Mouse (Mus musculus): Measurements from ENCODE around the gene Slc22a22.
A peak's percentile ranks its signal among the peaks of the same experiment; 100 is the strongest.

Slc22a22 gene

DNA sequence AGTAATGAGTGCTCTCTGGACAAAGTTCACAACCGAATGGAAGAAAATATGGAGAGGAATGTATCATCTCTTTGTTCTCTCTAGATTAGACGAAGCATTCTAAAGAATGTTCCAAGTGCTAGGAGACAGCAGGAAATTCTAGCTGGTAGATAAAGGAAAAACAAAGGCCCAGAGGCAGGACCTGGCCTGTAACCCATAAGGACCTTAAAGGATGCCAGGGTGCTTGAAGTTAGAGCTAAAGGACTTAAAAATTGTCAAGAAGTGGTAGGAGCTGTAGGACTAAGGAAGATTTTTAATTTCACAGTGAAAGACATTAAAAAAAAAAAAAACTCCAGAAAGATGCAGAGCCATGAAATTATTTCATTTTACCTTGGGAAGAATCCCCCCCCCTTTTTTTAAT, at the start of gene Slc22a22:
TSS of gene Slc22a22 (minus strand) at position 101 of the 400 bp plus-strand sequence.
- DNase-seq (ENCODE audit: low spot score in 2 of 2), result no peak

DNA sequence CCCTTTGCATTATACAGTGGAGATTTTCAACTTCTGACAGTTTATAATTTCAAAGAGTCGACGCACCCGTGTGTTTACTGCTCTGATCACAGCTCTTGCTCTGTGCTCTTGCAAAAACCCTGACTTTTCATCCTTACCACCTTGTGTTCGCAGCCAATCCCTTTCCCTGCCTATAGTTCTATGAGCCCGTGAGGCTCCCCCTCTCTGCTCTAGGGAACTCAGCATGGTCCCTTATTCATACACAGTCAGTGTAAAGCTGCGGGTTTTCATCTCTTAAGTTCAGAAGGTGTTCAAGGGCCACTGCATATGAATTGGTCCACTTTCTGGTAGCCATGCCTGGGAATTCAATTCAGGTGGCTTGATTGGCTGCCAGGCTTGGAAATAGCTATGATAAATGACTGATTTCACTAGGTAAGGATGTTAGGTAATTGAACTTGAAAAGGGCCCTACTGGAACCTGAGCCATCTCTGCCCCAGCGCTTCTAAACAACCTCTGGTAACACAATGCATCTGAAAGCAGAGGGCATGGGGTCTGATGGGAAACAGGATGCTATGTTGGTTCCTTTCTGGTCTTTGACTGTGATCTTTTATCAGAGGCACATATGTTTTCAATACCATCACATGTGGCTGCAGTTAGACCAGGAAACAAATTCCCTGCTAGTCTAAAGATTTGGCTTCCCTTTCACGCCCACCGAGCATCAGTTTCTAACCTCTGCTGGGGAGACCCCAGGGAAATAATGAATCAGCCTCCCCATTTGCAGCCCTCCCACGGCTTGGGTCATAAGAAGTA, 46.3 kb upstream of the Slc22a22 start:
- DNase-seq (ENCODE audit: low spot score in 2 of 2), result no peak

DNA sequence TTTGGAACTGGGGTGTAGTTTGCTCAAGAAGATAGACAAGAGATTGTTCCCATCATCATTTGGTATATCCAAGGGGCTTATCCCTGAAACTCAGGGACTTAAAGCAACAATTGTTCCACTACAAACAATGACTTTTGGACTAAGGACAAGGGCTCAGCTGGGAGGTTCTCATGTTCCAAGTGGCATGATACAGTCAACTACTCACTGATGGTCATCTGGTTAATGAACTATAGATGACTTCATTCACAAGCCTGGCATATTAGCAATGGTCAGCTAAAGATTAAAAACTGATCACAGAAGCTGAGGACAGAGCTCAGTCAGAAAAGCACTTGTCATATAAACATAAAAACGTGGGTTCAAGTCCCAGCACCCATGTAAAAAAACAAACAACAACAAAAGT, 44.7 kb upstream of the Slc22a22 start:
- no peak for DNase-seq (ENCODE audit: low spot score in 2 of 2)

DNA sequence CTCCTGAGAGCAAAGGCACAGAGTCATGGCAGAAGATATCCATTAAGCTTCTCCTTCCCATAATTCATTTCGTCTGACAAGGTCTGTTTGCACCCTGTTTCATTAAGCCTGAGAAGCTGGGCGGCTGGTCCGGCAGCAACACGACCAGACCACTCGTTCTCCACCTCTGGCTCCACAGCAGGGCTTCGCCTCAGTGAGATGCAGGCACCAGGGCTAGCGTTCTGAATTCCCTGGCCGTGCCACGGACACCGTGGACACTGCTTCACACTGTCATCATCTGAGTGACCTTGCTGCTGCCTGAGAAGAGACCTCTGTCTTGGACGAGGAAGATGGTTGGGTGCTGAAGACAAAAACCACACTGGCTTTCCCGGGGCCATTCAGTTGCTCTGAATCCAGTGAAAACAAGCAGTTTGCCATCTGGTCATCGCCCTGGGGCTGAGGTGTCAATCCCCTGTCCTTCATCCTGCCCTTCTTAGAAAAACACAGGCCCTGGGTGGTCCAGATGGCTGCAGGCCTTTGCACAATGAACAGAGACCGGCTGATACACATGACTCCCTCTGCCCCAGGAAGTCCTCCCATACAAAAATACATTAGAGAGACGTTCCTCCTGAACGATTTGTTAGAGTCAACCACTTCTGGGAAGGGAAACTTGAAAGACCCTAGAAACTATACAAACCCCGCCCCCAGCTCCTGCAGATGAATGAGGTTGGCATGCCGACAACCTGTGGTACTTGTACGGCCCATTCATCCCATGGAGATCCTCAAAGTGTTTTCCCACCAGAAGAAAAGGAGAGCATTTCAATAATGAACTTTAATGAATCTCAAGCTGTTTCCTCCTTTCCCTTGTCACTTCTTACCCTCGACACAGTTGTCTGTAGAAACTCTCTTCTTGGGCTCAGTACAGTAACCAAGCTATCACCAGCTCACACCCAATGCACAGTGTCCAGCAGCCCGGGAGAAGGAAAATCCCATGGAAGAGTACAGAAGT, 32.1 kb upstream of the Slc22a22 start:
- no peak for DNase-seq (ENCODE audit: low spot score in 2 of 2)

DNA sequence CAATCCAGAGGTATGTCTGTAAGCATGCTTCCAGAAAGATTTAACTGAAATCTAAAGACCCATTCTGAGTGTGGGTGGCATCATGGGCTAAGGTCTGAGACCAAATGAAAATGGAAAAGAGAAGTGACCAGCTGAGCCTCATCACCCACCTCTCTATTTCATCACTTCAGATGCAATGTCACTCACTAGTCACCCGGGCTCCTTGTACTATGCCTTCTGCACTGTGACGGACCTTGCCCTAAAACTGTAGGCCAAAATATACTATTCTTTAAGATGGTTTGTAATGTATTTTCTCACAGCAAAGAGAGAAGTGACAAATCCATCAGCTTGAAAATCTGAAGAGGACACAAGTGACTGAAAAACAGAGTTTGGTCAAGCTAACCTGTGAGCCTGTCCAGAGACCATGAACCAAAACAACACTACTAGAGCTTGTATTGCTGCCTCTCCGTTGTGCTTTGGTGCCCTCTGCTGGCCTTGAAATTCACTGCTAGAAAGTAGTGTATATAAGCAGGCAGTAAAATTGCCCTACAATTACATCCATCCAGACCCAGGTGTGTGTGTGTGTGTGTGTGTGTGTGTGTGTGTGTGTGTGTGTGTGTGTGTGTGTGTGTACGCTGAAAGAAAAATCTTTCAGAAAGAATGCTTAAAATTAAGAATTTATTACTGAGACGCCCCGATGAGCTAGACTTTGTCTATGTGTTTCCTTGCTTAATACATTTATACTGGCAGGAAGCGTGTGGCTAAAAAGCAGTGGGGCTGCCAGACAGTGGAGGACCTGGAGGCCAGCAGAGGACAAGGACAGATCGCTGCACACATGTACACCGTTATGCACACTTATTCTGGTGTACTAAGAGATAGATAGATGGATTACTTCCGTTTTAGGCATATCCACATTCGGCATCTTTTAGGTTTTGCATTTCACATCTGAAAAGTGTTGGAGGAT, 31.1 kb upstream of the Slc22a22 start:
- DNase-seq (ENCODE audit: low spot score in 2 of 2), result peak; percentile 24 to 74

DNA sequence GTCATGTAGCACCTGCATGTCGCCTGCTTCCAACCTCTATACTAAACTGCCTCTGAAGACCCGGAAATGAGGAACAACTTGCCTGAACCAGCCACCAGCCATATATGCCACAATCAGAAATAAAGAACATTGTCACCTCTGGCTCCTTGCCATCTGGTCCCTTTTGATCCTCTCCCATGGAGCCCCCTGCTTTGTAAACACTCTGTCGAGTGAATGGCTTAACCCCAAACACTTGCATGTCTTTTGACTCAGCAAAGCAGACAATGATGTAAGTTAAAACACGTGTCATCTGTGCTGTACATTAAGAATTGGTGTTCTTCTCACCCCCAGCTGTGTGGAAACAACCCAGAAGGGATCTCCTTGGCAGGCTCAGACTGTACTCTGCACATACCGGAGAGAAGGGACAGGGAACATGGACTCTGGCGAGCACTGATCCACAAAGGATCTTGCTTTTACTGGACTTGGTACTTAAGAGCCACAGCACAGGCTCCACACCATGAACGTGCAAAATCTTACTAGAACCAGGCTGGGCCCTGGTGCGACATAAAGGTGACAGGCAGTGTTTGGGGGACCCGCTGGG, 26.8 kb upstream of the Slc22a22 start:
- no peak for DNase-seq (ENCODE audit: low spot score in 2 of 2)

DNA sequence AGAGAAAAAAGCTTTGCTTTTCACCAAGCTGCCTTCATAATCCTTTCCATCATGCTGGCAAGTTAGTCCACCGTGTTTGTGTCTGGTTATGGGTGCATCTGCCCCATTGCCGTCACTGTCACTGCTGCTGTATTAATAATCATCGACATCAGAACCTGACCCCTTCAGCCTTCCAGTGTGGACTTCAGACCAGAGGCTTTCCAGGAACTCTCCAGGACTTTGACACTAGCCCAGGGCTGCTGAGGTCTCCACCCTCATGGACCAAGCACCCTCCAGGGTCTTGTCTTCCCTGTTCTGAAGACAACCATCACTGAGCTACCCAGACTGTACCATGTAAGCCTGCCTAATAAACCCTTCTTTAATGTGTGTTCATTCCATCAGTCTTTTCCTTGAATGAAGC, 26.2 kb upstream of the Slc22a22 start:
- DNase-seq (ENCODE audit: low spot score in 2 of 2), result no peak

DNA sequence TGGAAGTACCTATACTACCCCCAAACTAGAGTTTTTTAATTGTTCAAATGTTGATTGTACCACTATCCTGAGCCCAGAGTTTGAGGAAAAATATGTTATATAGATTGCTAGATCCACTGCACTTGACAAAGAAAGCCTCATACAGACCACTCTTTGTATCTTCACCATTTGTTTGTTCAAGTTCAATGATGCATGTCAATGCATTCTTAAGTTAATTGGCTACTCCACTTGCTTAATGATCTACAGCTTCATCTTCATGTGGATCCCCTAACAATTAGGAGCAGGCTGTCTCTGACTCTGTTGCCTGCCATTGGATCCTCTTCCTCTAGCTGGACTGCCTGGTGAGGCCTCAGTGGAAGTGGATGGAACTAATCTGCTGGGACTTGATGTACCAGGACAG, 24.1 kb upstream of the Slc22a22 start:
- DNase-seq (ENCODE audit: low spot score in 2 of 2), result no peak

DNA sequence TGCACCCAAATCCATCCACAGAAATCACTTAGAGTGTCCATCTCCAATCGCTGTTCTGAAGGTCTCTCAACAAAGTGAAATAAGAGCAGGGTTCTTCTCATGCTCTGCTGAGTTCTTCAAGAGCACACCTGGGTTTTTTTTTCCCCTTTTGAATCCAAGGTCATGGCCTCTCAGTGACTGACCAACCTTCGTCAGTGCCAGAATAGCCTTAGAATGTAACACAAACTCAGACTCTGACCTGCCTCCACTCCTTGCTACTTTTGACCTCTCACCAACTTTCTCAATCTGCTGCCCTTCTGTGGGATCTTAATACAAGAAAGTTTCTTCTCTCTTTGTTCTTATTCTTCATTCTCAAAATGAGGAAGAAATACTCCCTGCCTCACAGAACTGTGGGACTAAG, 18.7 kb upstream of the Slc22a22 start:
- DNase-seq (ENCODE audit: low spot score in 2 of 2), result no peak

DNA sequence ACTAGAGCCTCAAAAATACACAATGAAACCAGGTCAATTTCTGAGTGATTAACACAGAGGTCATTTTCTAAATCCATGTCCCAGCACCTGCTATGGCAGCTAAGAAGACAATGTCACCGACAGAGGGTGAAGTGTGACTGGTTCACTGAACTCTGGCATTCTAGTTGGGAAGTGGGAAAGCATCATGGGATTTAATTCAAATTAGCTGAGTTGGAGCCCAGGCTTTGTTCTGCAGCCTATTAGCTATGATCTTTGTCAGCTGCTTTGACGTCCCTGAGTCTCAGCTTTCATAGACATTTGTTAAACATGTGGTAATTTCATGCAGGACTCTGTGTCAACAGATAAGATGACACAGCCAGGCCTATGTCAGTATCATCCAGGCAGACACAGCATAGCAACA, 5.1 kb upstream of the Slc22a22 start:
- no peak for DNase-seq (ENCODE audit: low spot score in 2 of 2)

DNA sequence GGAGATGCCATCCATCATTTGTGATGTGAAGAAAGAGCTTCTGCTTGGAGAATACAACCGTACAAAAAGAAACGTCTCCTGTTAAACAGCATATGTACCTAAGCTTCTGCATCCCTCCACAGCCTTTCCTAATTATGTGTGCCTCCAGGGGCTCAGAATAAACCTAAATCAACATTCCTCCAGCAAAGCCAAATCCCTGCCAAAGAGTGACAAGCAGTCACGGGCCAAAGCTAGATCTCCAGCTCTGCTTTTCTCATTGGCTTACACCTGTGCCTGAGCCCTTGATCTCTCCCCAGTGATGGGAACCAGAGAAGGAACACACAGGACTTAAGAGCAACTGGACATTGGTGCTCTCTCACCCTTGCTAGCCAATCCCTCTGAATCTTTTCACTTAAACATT, 5.8 kb downstream of the Slc22a22 start:
- DNase-seq (ENCODE audit: low spot score in 2 of 2), result no peak

DNA sequence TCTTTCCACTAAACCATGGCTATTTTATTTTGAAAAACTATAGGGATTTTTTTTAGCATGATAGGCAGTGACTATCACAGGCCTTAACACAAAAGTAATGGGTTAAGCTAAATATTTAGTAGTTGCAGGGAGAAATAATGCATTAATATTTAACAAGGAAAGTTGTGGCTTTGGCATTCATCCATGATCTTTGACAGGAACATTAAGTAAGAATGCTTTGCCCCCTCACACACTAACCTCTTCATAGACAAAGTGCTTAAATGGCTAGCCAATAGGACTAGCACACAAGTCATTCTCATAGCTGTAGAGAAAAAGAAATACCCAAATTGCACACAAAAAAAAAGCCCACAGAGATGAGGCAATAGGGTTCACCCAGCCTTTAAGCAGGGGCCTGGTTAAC, 11.4 kb downstream of the Slc22a22 start:
- no peak for DNase-seq (ENCODE audit: low spot score in 2 of 2)

DNA sequence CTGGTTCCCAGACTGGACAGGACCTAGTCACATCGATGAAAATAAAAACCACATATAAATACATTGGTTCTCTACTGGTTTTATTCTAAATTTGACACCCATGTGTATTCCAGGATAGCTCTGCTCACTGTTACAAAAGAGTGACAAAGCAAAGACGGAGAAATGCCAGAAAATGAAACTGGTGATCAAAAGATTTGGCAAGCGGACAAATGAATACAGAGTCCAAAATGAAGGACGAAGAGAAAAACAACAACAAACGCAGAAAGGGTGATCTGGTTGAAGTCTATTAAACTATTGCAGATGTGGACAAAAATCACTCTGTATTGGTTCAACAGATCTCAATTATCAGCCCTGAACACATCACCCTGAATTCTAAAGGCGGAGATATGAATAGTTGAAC, 12.4 kb downstream of the Slc22a22 start:
- DNase-seq (ENCODE audit: low spot score in 2 of 2), result no peak

DNA sequence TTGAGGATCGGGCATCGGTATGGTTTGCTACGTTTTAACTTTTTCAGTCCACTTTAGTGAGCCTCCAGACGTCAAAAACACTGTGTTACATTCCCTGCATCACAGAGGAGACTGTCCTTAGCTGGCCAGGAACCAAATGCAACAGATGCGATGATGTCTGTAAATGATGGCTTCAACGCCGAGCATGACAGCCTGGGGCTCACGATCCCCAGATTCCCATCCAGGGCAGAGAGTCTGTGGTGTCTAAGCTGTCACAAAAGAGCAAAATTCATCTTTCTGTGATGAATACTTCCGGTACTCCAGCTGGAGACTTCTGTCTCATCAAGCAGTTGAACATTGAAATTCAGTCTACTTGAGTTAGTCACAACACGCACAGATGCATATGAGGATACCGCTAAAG, 13.4 kb downstream of the Slc22a22 start:
- DNase-seq (ENCODE audit: low spot score in 2 of 2), result peak in 1 of 2 experiments; percentile 6

DNA sequence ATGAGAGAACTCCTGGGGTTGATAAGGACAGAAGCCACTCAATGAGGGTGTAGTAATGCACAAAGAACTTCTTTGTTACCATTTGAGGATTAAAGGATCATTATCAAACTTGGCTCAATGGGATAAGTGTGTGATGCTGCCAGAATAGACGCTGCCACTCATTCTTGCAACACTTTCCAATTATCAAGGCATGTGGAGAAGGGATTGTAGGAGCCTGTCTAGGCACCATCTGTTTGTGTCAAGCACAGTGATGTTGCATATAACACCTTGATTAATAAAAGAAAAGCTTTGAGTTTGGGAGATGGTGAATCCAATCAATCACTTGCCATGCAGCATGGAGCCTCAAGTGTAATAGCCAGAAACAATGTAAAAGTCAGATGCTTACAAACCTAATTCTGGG, 16.1 kb downstream of the Slc22a22 start:
- DNase-seq (ENCODE audit: low spot score in 2 of 2), result no peak

DNA sequence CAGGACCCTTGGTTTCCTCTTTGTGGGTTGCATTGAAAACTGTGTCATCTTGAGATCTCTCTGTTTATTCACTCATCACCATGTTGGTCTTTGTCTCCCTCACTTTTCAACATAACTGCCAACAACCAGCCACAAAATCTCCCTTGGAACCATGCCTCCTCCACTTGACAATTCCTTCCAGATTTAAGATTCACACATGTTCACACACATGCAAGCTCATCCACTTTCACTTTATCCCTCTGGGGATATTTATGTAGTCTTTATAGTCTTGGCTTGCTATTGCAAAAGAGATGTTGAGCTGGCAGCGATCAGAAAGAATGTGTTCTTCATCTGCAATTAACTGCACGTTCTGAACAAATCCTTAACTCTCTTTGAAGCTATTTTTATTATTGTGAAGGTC, 20.1 kb downstream of the Slc22a22 start:
- DNase-seq (ENCODE audit: low spot score in 2 of 2), result no peak

DNA sequence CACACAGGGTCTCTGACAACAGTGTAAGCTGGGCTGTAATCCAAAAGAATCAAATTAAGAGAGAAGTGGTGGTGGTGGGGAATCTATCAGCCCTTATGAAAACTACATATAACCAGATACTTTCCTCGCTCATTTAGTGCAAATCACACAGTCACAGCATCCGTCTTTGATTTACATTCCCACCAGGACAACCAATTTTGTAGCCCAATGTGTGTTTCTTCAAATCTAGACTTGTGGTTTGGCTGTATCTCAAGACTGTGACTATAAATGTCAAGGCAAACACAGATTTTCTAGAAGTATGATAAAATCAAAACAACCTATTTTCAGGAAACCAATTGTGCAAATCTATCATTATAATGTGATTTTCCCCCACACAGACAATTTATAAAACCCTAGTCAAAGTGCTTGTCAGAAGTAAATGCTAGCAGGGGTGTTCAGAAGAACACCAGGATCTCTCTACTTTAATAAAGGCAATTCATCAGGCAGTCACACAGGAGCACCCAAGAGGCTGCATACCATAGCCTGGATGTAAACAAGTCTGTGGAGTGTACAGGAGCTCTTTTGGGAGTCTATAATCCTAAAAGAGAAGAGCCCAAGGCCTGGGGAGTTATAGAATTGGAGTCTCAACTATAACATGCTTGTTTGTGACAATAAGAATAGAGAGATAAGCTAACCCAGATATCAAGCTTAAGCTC, 42.6 kb downstream of the Slc22a22 start:
- no peak for DNase-seq (ENCODE audit: low spot score in 2 of 2)

DNA sequence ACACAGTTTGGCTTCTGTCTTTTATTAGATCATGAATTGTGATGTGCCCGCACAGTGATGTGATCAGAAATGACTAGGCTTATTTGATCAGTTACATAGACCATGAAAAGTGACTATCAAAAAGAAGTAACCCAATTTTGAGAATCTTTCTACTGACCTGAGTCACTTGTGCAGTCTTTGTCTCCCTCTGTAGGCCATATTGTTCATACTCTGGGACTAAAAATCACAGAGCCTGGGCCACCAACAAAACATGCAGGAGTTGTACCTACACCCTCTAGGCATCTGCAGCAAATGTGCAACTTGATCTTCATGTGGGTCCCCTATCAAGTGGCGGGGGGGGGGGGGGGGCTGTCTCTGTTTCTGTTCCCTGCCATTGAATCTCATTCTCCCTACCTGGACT, 68.9 kb downstream of the Slc22a22 start:
- no peak for DNase-seq (ENCODE audit: low spot score in 2 of 2)

DNA sequence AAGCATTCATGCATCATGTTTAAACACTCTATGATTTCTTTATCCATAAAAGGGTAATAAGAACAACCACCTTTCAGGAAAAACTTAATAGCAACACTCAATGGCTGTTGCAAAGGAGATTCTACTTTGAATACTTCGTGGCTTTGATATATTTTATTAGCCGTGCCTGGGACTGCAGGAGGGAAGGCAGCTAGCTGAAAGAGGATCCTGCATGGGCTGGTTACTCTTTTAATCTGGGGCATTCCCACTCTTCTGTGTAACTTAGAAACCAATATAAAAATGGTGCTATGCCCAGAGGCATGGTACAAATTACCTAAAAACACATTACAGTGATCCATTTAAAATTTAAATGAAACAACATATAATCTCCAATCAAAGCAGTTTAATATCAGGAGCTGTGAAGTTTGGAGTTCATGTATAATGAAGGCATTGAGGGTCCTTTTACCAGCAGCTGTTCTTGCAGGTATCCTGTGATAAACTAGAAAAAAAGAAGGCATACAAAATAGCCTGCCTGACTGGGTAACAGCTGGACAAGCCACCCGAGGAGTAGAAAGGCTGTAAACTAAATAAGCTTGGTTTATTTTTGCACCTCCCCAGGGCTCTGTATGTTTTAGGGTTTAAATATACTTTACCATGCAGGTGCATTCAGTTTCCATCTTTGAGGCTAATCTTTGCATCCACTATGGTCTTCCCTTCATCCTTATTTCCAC, 78.8 kb downstream of the Slc22a22 start:
- no peak for DNase-seq (ENCODE audit: low spot score in 2 of 2)

DNA sequence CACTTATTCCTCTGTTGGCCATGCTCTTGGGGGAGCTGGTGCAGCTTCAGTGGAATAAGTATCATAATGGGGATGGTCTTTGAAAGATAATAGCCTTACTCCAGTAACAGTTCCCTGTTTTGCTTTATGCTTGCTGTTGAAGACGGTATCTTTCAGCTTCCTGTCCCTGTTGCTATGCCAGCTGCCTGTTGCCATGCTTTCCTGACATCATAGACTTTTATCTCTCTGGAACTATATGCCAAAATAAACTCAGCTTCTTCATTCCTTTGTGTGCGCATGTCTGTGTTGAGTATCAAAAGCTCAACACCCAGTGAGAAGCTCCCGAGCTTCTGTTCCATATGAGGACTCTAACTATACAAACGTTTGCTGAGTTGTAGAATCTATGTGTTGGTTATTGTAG, 83.4 kb downstream of the Slc22a22 start:
- DNase-seq (ENCODE audit: low spot score in 2 of 2), result no peak
